Mouse (Mus musculus): Measurements from ENCODE around the gene Tmem245. TPM values are rescaled to one million over a fixed set of nuclear protein-coding genes. Genes with fewer than 3 reads are reported as not detected.

Tmem245 gene
- polyA plus RNA-seq, 1 experiment = 4.4 TPM

DNA sequence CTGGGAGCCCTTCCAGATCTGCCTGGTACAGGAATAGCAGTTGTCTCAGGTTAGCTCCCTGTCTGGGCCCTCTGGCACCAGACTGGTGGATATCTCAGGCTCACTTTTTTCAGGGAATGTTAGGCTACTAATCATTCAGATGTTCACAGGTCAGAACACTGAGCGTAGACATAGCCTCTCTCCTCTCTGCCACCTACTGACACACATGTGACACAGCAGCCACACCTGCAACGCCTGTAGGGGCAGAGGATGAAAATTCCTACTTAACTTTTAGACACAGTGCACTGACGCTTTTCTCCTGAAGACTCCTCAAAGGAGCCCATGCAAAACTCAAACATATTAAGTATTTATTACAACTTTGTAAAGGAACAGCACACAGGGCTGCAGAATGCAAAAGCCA, 49.7 kb downstream of the Tmem245 start:
- no peak overlapping the region for H3ac ChIP-seq (ENCODE audit: control insufficient read depth, insufficient read length)
- peaks cover 21% of the 10 kb centered on the region for H3K36me3 ChIP-seq (ENCODE audit: control insufficient read depth, insufficient read depth)
- no peak for TF ChIP-seq E2F4 (IDR thresholded peaks at IDR 0.05; ENCODE audit: insufficient read depth)
- no peak for TF ChIP-seq TCF3 (IDR thresholded peaks at IDR 0.05; ENCODE audit: insufficient read length, low read depth)
- no peak for TF ChIP-seq SRF (IDR thresholded peaks at IDR 0.05; ENCODE audit: control insufficient read depth, insufficient read length, low read depth)
- TF ChIP-seq MYOG (IDR thresholded peaks at IDR 0.05; ENCODE audit: control insufficient read depth in 1 of 3, insufficient read depth in 1 of 3, insufficient read length in 2 of 3, low read depth in 2 of 3) = no peak
- no peak for TF ChIP-seq POLR2AphosphoS2 (IDR thresholded peaks at IDR 0.05; ENCODE audit: insufficient read length, low read depth)
- no peaks in the 10 kb centered on the region for H3K79me2 ChIP-seq (ENCODE audit: control insufficient read depth, insufficient read depth)
- H3K27me3 ChIP-seq (ENCODE audit: control insufficient read depth, insufficient read depth, insufficient read length) = no peaks in the 10 kb centered on the region
- no peak overlapping the region for H3K4me2 ChIP-seq (ENCODE audit: low read depth)
- H3K4me3 ChIP-seq = no peak overlapping the region

DNA sequence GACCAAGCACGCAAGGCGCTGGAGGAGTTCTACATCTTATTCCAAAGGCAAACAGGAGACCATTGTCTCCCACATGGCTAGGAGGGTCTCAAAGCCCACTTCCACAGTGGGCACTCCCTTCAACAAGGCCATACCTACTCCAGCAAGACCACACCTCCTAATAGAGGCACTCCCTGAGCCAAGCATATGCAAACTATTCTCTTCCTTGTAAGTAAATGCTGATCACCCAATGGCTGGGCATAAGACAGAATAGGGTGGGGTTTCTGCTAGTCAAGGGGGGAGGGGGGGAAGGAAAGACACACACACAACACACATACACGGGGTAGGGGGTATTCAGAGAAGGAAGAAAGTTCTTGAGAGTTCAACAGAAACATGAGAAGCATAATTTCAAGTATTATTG, 53.0 kb downstream of the Tmem245 start:
- H3K4me2 ChIP-seq (ENCODE audit: low read depth) = no peak overlapping the region
- no peak overlapping the region for H3K4me3 ChIP-seq
- no peaks in the 10 kb centered on the region for H3K79me2 ChIP-seq (ENCODE audit: control insufficient read depth, insufficient read depth)
- H3K27me3 ChIP-seq (ENCODE audit: control insufficient read depth, insufficient read depth, insufficient read length) = no peaks in the 10 kb centered on the region
- no peak overlapping the region for H3ac ChIP-seq (ENCODE audit: control insufficient read depth, insufficient read length)
- H3K36me3 ChIP-seq (ENCODE audit: control insufficient read depth, insufficient read depth) = peaks cover 22% of the 10 kb centered on the region
- TF ChIP-seq POLR2AphosphoS2 (IDR thresholded peaks at IDR 0.05; ENCODE audit: insufficient read length, low read depth) (no peak), MAX (IDR thresholded peaks at IDR 0.05; ENCODE audit: low read depth) (no peak), POLR2A (IDR thresholded peaks at IDR 0.05; ENCODE audit: insufficient read length, low read depth) (no peak), TCF3 (IDR thresholded peaks at IDR 0.05; ENCODE audit: insufficient read length, low read depth) (no peak), SRF (IDR thresholded peaks at IDR 0.05; ENCODE audit: control insufficient read depth, insufficient read length, low read depth) (no peak), USF1 (IDR thresholded peaks at IDR 0.05; ENCODE audit: low read depth) (no peak), TCF12 (IDR thresholded peaks at IDR 0.05; ENCODE audit: insufficient read depth, poor library complexity, severe bottlenecking) (no peak), MYOG (IDR thresholded peaks at IDR 0.05; ENCODE audit: control insufficient read depth in 1 of 3, insufficient read depth in 1 of 3, insufficient read length in 2 of 3, low read depth in 2 of 3) (no peak), E2F4 (IDR thresholded peaks at IDR 0.05; ENCODE audit: insufficient read depth) (no peak), CEBPB (IDR thresholded peaks at IDR 0.05; ENCODE audit: insufficient read depth, poor library complexity, severe bottlenecking) (no peak), MYOD1 (IDR thresholded peaks at IDR 0.05; ENCODE audit: control insufficient read depth in 1 of 3, insufficient read length in 2 of 3, low read depth in 2 of 3) (no peak), REST (IDR thresholded peaks at IDR 0.05; ENCODE audit: insufficient read depth, insufficient read length) (no peak)

GRCm38 (mm10) chr4:56892501-56893115, 54.6 kb downstream of the Tmem245 start:
- H3K4me2 ChIP-seq (ENCODE audit: low read depth) = no peak overlapping the region
- H3K4me3 ChIP-seq = no peak overlapping the region
- peaks cover 19% of the 10 kb centered on the region for H3K36me3 ChIP-seq (ENCODE audit: control insufficient read depth, insufficient read depth)
- H3K79me2 ChIP-seq (ENCODE audit: control insufficient read depth, insufficient read depth) = no peaks in the 10 kb centered on the region
- H3K27me3 ChIP-seq (ENCODE audit: control insufficient read depth, insufficient read depth, insufficient read length) = no peaks in the 10 kb centered on the region
- no peak for TF ChIP-seq MYOD1 (IDR thresholded peaks at IDR 0.05; ENCODE audit: control insufficient read depth in 1 of 3, insufficient read length in 2 of 3, low read depth in 2 of 3)
- TF ChIP-seq E2F4 (IDR thresholded peaks at IDR 0.05; ENCODE audit: insufficient read depth) = no peak
- TF ChIP-seq REST (IDR thresholded peaks at IDR 0.05; ENCODE audit: insufficient read depth, insufficient read length) = no peak
- TF ChIP-seq POLR2A (IDR thresholded peaks at IDR 0.05; ENCODE audit: insufficient read length, low read depth) = no peak
- TF ChIP-seq TCF12 (IDR thresholded peaks at IDR 0.05; ENCODE audit: insufficient read depth, poor library complexity, severe bottlenecking) = no peak
- no peak for TF ChIP-seq USF1 (IDR thresholded peaks at IDR 0.05; ENCODE audit: low read depth)
- TF ChIP-seq POLR2AphosphoS2 (IDR thresholded peaks at IDR 0.05; ENCODE audit: insufficient read length, low read depth) = no peak
- TF ChIP-seq TCF3 (IDR thresholded peaks at IDR 0.05; ENCODE audit: insufficient read length, low read depth) = no peak
- no peak for TF ChIP-seq SRF (IDR thresholded peaks at IDR 0.05; ENCODE audit: control insufficient read depth, insufficient read length, low read depth)
- TF ChIP-seq CEBPB (IDR thresholded peaks at IDR 0.05; ENCODE audit: insufficient read depth, poor library complexity, severe bottlenecking) = no peak
- no peak for TF ChIP-seq MYOG (IDR thresholded peaks at IDR 0.05; ENCODE audit: control insufficient read depth in 1 of 3, insufficient read depth in 1 of 3, insufficient read length in 2 of 3, low read depth in 2 of 3)
- no peak for TF ChIP-seq MAX (IDR thresholded peaks at IDR 0.05; ENCODE audit: low read depth)
- no peak overlapping the region for H3ac ChIP-seq (ENCODE audit: control insufficient read depth, insufficient read length)

GRCm38 (mm10) chr4:56888483-56888882, 58.8 kb downstream of the Tmem245 start:
- peaks cover 25% of the 10 kb centered on the region for H3K36me3 ChIP-seq (ENCODE audit: control insufficient read depth, insufficient read depth)

More at GRCm38 (mm10) chr4:56888483-56888882, 58.8 kb downstream of the Tmem245 start:
- H3K4me2 ChIP-seq (ENCODE audit: low read depth) = no peak overlapping the region
- H3K79me2 ChIP-seq (ENCODE audit: control insufficient read depth, insufficient read depth) = no peaks in the 10 kb centered on the region
- TF ChIP-seq REST (IDR thresholded peaks at IDR 0.05; ENCODE audit: insufficient read depth, insufficient read length) = no peak
- TF ChIP-seq MYOG (IDR thresholded peaks at IDR 0.05; ENCODE audit: control insufficient read depth in 1 of 3, insufficient read depth in 1 of 3, insufficient read length in 2 of 3, low read depth in 2 of 3) = no peak
- TF ChIP-seq MAX (IDR thresholded peaks at IDR 0.05; ENCODE audit: low read depth) = no peak
- TF ChIP-seq E2F4 (IDR thresholded peaks at IDR 0.05; ENCODE audit: insufficient read depth) = no peak
- TF ChIP-seq POLR2AphosphoS2 (IDR thresholded peaks at IDR 0.05; ENCODE audit: insufficient read length, low read depth) = no peak
- TF ChIP-seq TCF12 (IDR thresholded peaks at IDR 0.05; ENCODE audit: insufficient read depth, poor library complexity, severe bottlenecking) = no peak
- no peak for TF ChIP-seq MYOD1 (IDR thresholded peaks at IDR 0.05; ENCODE audit: control insufficient read depth in 1 of 3, insufficient read length in 2 of 3, low read depth in 2 of 3)
- no peak for TF ChIP-seq SRF (IDR thresholded peaks at IDR 0.05; ENCODE audit: control insufficient read depth, insufficient read length, low read depth)
- no peak for TF ChIP-seq USF1 (IDR thresholded peaks at IDR 0.05; ENCODE audit: low read depth)
- no peak for TF ChIP-seq TCF3 (IDR thresholded peaks at IDR 0.05; ENCODE audit: insufficient read length, low read depth)
- no peak for TF ChIP-seq CEBPB (IDR thresholded peaks at IDR 0.05; ENCODE audit: insufficient read depth, poor library complexity, severe bottlenecking)
- TF ChIP-seq POLR2A (IDR thresholded peaks at IDR 0.05; ENCODE audit: insufficient read length, low read depth) = no peak
- H3K4me3 ChIP-seq = no peak overlapping the region
- no peaks in the 10 kb centered on the region for H3K27me3 ChIP-seq (ENCODE audit: control insufficient read depth, insufficient read depth, insufficient read length)
- no peak overlapping the region for H3ac ChIP-seq (ENCODE audit: control insufficient read depth, insufficient read length)

Data from myocyte (in vitro differentiated cells).